Mouse (Mus musculus) layer of hippocampus, postnatal 14 days (tissue): ENCODE data around the gene BC034090. TPM values are rescaled to one million over a fixed set of nuclear protein-coding genes. Genes with fewer than 3 reads are reported as not detected.

ENCODE experiments used
- DNase-seq, 2 experiments: peaks; one replicate each; pipeline ENCODE4 v3.0.0; 2021 to 2022; ENCODE audit warnings: low spot score in 2 of 2, mixed read lengths in 1 of 2
- total RNA-seq, 2 experiments: library from RNA; stranded (reverse); gene quantifications; 2 replicates each; pipeline ENCODE4 v1.2.3; 2021

Gene BC034090
- total RNA-seq, 2 experiments from 2014 or later: 6.7 to 8.3 TPM

- no peak for DNase-seq
Measured at GRCm38 (mm10) chr1:155244771-155245211, 547 bp upstream of the BC034090 start.

DNA sequence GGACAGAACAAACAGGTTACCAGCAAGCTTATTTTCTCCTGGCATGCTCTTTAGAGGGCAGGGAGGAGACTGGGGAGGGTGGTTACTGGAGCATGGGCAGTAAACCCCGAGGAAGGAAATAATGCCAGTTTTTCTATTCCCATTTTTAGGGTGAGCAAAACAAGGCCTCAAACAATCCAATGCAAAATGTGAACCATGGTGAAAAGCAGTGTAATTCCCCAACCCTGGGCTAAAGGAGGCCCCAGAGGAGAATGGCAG is 1.8 kb downstream of the BC034090 start:
- DNase-seq: no peak

DNA sequence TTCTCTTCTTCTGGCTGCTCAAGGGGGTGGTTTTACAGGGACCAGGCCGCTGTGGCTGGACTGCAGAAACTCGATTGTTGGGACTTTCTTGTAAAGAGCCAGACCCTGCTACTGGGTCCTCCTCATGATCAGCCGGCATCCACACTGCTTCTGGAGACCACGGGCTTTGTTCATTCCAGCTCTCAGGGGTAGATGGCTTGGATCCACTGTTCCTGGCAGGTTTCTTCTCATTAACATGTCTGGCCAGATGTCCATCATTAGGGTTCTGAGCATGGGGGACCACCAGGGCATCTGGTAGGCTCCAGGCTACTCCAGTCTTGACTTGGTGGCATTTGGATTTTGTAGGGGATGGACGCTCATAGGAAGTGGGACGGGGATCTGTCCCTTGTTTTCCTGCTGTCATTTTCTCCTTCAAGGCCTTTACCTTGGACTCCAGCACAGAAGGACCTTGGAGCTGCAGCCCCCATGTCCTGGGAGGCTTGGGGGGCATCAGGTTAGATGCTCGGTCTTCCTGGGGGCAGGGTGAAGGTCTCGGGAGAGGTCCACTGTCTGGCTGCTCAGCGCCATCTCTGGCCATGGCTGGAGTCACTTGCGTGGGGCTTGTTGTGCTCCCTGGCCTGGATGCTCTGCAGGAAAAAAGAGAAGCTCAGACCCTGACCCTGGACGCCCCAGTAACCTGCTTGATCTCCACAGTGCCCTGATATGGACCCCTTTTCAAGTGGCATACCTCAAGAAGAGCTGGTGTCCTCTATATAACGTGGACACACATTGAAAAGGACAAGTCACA is 2.4 kb downstream of the BC034090 start:
- DNase-seq: no peak

DNA sequence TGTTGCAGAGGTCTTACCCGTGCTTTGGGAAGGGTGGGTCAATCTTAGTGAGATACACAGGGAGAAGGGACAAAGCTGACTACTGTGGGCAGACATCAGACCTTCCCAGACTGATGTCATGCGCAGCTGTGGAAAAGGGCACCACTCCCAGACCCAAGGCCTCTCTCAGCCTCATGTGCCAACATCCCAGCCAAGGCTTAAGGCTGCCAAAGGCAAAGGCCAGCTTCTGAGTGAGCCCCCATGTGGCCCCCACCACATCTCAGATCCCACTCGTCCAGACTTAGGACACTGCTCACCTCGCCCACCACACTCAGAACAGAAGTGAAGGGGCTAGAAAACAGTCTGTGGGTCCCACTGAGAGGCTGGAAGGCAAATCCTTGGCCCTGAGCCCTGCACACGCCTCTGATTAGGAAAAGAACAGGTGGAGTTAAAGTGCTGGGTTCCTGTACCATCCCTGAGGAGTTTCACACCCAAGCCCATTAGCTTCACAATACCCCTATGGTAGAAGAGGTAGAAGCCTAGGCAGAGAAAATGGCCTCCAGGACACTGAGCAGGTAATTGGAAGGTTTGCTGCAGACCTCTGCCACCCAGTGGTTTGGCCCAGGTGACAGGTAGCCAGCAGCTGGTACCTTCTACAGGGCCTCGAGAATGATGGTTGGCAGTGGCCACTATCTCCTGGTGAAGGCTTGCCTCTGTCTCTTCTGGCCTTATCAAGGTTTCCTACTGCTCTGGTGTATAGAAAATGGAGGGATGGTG is 4.1 kb downstream of the BC034090 start:
- DNase-seq: no peak

DNA sequence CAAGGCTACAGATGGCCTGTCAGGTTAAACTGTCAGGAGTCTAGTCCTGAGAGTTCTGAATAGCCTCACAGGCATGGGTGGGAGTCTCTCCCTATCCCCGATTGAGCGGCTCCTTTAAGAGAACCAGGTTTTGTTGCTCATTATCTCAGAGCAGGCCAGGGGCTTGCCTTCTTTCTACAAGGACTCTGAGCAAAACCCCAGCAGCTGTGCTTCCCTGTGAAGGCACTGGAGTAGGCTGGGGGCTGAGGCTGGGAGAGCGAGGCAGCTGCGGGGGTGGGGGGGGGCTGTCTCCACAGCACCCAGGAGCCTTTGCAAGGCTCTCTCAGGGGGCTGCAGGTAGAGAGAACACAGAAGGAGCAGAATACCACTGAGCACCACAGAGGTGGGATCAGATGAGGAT is 5.1 kb downstream of the BC034090 start:
- DNase-seq: no peak

DNA sequence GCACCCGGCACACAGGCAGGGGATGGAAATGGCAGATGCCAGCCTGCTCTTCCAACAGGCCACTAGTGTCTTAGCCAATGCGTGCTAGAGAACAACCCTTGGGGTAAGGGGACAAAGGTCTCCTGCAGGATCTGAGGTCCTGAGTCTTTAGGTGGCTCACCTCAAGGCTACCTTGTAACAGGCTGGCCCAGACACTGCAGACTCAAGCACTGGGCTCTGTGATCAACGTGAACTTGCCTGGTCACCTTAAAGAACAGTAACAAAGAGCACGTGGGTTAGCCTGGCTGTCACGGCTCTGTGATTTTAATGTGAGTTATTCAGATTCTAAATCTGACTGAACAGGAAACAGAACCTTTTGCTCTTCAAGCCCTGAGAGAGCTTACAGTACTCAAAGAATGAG is 6.1 kb downstream of the BC034090 start:
- no peak for DNase-seq

GRCm38 (mm10) chr1:155237390-155237789 is 6.9 kb downstream of the BC034090 start:
- no peak for DNase-seq

DNA sequence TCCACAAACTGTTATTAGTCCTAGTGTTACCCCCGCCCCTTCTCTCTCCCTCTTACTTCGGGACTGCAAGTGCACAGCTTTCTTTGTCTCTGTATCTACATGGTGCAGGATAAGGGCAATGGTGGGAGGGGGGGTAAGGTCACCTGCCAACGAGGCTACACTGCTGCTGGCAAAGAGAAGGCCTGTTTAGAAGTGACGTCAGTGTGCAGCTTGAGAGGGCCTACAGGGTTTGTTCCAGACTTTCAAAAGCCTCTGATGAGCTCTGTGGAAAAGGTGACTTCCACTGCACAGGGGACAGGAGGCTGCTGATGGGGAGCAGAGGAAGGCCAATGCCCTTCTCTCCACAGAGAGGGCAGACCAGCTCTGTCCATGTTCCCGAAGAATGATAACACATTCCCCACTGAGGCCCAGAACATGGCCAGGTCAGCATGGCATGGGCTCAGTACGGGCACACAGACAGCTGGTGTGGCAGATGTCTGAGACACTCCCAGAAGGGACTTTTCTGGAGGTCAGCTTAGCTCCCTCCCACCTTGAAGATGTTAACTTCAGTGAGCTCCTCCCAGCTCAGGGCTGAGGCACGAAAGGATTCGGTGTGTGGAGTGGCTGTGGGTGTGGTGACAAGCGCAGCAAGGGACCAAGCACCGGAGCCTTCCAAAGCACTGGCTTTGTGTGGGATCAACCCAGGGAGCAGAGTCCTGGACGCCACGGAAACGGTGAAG is 7.8 kb downstream of the BC034090 start:
- no peak for DNase-seq

GRCm38 (mm10) chr1:155235641-155236040 is 8.6 kb downstream of the BC034090 start:
- DNase-seq: no peak

GRCm38 (mm10) chr1:155233931-155234607 is 10.2 kb downstream of the BC034090 start:
- DNase-seq: peak; percentile 67 to 73

GRCm38 (mm10) chr1:155233378-155233777 is 10.9 kb downstream of the BC034090 start:
- DNase-seq: no peak

DNA sequence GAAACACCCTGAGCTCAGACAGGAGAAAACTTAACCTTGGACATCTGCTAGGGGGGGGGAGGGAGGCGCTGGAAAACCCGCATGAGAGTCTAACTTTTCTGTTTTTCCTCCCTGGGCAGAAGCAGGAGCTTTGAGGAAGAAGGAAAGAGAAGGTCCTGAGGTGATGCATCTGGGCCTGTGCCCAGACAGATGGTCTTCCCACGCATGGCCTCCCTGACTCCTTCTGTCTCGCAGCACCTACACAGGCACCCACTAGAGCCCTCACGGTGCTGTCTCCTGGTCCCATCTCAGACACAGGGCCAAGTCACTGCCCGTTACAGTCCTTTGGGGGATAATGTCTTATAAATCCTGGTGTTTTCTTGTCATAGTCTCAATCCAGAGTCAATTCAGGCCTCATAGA is 11.5 kb downstream of the BC034090 start:
- DNase-seq: no peak

DNA sequence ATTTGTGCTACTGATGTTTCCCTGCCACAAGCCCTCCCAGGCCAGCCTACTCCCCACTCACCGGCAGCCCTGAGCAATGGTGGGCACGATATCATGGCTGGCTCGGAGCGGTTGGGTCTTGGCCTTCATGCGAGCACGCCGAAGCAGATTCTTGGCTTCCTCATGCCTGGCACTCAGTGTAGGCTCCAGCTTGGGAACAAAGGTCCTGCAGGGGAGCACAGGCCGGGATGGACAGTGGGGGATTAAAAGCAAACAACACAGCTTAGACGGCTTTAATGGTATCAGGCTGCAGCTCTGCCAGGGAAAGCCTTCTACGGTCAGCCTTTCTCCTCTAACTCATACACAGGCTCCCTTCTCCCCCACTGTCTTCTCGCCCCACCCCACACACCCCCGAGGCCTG is 11.9 kb downstream of the BC034090 start:
- no peak for DNase-seq

- no peak for DNase-seq
Measured at GRCm38 (mm10) chr1:155229464-155230411, 14.5 kb downstream of the BC034090 start.

DNA sequence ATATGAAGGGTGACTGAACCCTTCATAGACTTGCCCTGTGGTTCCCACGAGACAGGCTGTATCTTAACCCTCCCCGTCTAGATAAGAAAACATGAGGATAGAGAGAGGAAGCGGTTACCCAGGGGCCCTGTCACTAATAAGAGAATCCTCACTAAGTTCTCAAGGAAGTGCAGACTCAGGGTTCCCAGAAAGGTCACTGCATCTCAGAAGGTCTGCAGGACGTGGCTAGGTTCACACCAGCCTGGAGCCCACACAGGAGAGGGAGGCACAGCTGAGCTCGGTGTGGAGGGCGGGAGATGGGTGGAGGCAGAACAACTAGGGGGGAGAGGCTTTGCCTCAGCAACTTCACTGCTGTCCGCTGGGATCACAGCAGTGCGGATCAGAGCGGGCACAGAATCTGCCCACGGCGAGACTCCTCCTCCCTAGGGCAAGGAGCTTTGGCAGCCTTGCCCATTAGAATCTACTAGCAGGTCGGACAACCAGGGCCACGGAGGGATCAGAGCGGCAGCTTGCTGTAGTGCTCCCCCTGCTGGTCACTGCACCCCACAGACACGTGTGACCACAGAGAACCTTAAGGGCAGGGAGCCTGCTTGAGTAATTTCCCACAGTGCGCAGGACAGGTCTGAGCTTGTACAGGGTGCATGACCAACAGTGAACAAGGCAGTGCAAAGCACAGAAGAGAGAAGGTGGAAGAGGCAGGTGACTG is 20.2 kb downstream of the BC034090 start:
- DNase-seq: peak in 1 of 2 experiments; percentile 76

GRCm38 (mm10) chr1:155223036-155223435 is 21.2 kb downstream of the BC034090 start:
- DNase-seq: no peak

GRCm38 (mm10) chr1:155222101-155222669 is 22.1 kb downstream of the BC034090 start:
- DNase-seq: no peak

DNA sequence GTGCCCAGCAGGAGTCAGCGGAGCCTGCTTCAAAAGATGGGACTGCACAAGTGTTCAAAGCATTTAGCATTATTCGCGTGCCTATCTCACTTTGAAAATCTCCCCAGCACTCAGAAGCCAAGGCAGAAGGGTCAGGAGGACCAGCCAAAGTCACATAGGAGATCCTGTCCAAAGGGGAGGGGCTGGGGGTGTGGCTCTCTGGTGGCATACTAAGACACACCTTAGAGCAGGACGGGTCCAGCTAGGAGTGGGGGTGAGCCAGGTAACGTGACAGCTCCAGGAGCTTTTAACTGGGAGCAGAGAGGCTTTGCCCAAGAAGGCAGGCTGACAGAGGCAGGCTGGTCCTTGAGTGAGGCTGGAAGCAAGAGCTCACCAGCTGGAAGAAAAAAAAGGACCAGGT is 25.3 kb downstream of the BC034090 start:
- no peak for DNase-seq

DNA sequence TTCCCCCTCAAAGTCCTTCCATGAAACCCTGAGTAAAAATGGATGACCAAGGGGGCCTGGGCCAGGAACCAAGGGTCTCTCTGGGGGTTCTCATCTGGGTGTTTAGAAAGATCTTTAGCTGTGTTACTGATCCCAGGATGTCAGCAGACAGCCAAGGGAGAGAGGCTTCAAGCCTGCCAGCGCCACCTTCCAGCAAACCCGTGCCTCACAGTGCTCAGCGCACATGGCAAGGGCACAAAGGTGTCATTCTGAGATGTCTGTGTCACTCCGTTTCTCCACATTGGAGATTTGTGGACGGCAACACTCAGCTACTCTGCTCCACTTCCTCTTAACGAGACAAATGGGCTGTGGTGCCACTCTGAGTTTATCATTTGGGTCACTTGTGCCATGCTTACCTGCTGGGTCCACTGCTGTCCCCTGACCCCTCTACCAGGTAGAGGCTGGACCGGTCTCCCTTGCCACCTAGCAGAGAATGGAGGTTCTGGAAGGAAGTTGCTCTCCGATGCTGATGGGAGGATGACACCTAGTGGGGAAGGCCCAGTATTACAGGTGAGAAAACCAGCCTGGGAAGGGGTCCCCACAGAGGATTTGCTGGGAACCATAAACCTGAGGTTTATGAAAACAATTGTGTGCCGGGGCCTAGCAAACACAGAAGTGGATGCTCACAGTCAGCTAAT is 26.2 kb downstream of the BC034090 start:
- peak; percentile 73 to 79 for DNase-seq
